Mouse (Mus musculus): ENCODE results near the gene Ncapg2. TPM values are rescaled to one million over a fixed set of nuclear protein-coding genes. Genes with fewer than 3 reads are reported as not detected.

Ncapg2 gene
- total and polyA plus RNA-seq, 3 experiments = 89.3 to 102 (median 95.2) TPM

- peak; percentile 86 for DNase-seq (ENCODE audit: low read depth, low spot score)
- TF ChIP-seq ZMIZ1 (IDR thresholded peaks at IDR 0.05; ENCODE audit: low read depth, low read length) (no peak), POLR2AphosphoS5 (IDR thresholded peaks at IDR 0.05; ENCODE audit: borderline replicate concordance, low read depth, low read length) (no peak), MYC (IDR thresholded peaks at IDR 0.05; ENCODE audit: low read depth, low read length) (peak; percentile 74; the same call in 1 of the 2 replicates), SIN3A (IDR thresholded peaks at IDR 0.05; ENCODE audit: low read length) (peak; percentile 74), EP300 (IDR thresholded peaks at IDR 0.05; ENCODE audit: low read depth in 1 of 2, low read length in 2 of 2) (peak; percentile 92 to 96), E2F4 (IDR thresholded peaks at IDR 0.05; ENCODE audit: borderline replicate concordance, low read depth, low read length) (no peak), CHD2 (IDR thresholded peaks at IDR 0.05; ENCODE audit: low read length) (no peak), TCF12 (IDR thresholded peaks at IDR 0.05; ENCODE audit: low read depth, low read length) (peak; percentile 89), NELFE (IDR thresholded peaks at IDR 0.05; ENCODE audit: low read depth, low read length) (no peak), MAFK (IDR thresholded peaks at IDR 0.05; ENCODE audit: borderline replicate concordance, low read depth, low read length) (no peak; the same call in 1 of the 2 replicates), MXI1 (IDR thresholded peaks at IDR 0.05; ENCODE audit: low read depth, low read length) (0 out of 2 replicates have a peak, but pooled peaks have one; percentile 38), ETS1 (IDR thresholded peaks at IDR 0.05; ENCODE audit: low read depth, low read length) (peak; percentile 84), RAD21 (IDR thresholded peaks at IDR 0.05; ENCODE audit: low read depth, low read length) (no peak), NRF1 (IDR thresholded peaks at IDR 0.05; ENCODE audit: insufficient read depth, low read depth, low read length, poor library complexity, severe bottlenecking) (no peak), BHLHE40 (IDR thresholded peaks at IDR 0.05; ENCODE audit: borderline replicate concordance, low read depth, low read length) (no peak), TAL1 (IDR thresholded peaks at IDR 0.05; ENCODE audit: low read length) (no peak), JUND (IDR thresholded peaks at IDR 0.05; ENCODE audit: low read depth, low read length) (no peak), RCOR1 (IDR thresholded peaks at IDR 0.05; ENCODE audit: low read depth, low read length) (peak; percentile 78; the same call in 1 of the 2 replicates), TBP (IDR thresholded peaks at IDR 0.05; ENCODE audit: low read depth, low read length) (peak; percentile 62; the same call in 1 of the 2 replicates), CHD1 (IDR thresholded peaks at IDR 0.05; ENCODE audit: low read depth, low read length) (no peak), GATA1 (IDR thresholded peaks at IDR 0.05; ENCODE audit: low read depth, low read length) (peak; percentile 95)
- Histone ChIP-seq H3K79me2 (ENCODE audit: control insufficient read depth, insufficient read depth, low read length, poor library complexity) (no peaks in the 10 kb centered on the region), H3K4me1 (ENCODE audit: control insufficient read depth in 1 of 2, insufficient read depth in 2 of 2, low read length in 2 of 2) (peaks cover 34 to 35% of the 10 kb centered on the region in 2 experiments), H3K27me3 (ENCODE audit: control insufficient read depth in 1 of 2, insufficient read depth in 2 of 2, low read length in 2 of 2) (no peaks in the 10 kb centered on the region), H3K9ac (ENCODE audit: control insufficient read depth, low read depth, low read length, poor library complexity, severe bottlenecking) (peak overlapping the region; percentile 28), H3K9me3 (replicated peaks; ENCODE audit: insufficient read depth, low read length) (no peaks in the 10 kb centered on the region), H3K36me3 (ENCODE audit: control insufficient read depth in 1 of 2, insufficient read depth in 2 of 2, low read length in 2 of 2) (peaks cover 39 to 40% of the 10 kb centered on the region in 2 experiments), H3K27ac (ENCODE audit: control insufficient read depth, low read depth, low read length) (peak overlapping the region; percentile 73), H3K4me3 (ENCODE audit: control insufficient read depth in 1 of 2, insufficient read depth in 1 of 2, low read depth in 2 of 2, low read length in 2 of 2) (no peak overlapping the region)
Observed at GRCm38 (mm10) chr12:116367346-116367745, 37.9 kb upstream of the Ncapg2 start.

DNA sequence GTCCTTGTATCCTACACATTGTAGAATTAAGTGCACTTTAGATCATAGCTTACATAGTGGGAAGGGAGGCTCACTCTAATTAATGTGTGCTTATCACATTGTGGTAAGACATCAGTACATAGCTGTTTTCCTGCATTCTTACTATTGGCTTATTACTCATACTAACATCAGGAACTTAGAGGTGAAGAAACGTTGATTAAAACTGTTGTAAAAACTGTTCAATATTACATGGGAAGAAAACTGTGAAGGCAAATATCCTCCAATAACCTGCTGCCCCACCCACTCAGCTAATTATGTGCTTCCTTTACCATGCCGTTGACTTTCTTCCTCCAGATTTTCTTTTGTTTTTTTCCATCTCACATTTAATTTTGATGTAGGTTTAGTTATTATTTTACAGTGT is 36.3 kb upstream of the Ncapg2 start:
- Histone ChIP-seq H3K79me2 (ENCODE audit: control insufficient read depth, insufficient read depth, low read length, poor library complexity) (no peaks in the 10 kb centered on the region), H3K9ac (ENCODE audit: control insufficient read depth, low read depth, low read length, poor library complexity, severe bottlenecking) (no peak overlapping the region; the same call in 1 of the 2 replicates), H3K36me3 (ENCODE audit: control insufficient read depth in 1 of 2, insufficient read depth in 2 of 2, low read length in 2 of 2) (peaks cover 32 to 33% of the 10 kb centered on the region in 2 experiments), H3K27ac (ENCODE audit: control insufficient read depth, low read depth, low read length) (peak overlapping the region; percentile 74), H3K9me3 (replicated peaks; ENCODE audit: insufficient read depth, low read length) (no peaks in the 10 kb centered on the region), H3K4me3 (ENCODE audit: control insufficient read depth in 1 of 2, insufficient read depth in 1 of 2, low read depth in 2 of 2, low read length in 2 of 2) (no peak overlapping the region), H3K4me1 (ENCODE audit: control insufficient read depth in 1 of 2, insufficient read depth in 2 of 2, low read length in 2 of 2) (peaks cover 29% of the 10 kb centered on the region in 2 experiments), H3K27me3 (ENCODE audit: control insufficient read depth in 1 of 2, insufficient read depth in 2 of 2, low read length in 2 of 2) (no peaks in the 10 kb centered on the region)
- DNase-seq (ENCODE audit: low read depth, low spot score) = peak; percentile 64
- TF ChIP-seq MAX (IDR thresholded peaks at IDR 0.05; ENCODE audit: low read length) = no peak
- no peak for TF ChIP-seq ZMIZ1 (IDR thresholded peaks at IDR 0.05; ENCODE audit: low read depth, low read length)
- no peak for TF ChIP-seq CHD2 (IDR thresholded peaks at IDR 0.05; ENCODE audit: low read length)
- peak; percentile 64; the same call in 1 of the 2 replicates for TF ChIP-seq MYB (IDR thresholded peaks at IDR 0.05; ENCODE audit: low read depth, low read length)
- no peak for TF ChIP-seq ZNF384 (IDR thresholded peaks at IDR 0.05; ENCODE audit: low read depth, low read length)
- no peak for TF ChIP-seq E2F4 (IDR thresholded peaks at IDR 0.05; ENCODE audit: borderline replicate concordance, low read depth, low read length)
- TF ChIP-seq MXI1 (IDR thresholded peaks at IDR 0.05; ENCODE audit: low read depth, low read length) = no peak; the same call in 1 of the 2 replicates
- TF ChIP-seq HCFC1 (IDR thresholded peaks at IDR 0.05; ENCODE audit: low read depth, low read length) = no peak
- TF ChIP-seq POLR2A (IDR thresholded peaks at IDR 0.05; ENCODE audit: control insufficient read depth in 1 of 2, insufficient read depth in 1 of 2, low read depth in 1 of 2, low read length in 2 of 2, poor library complexity in 1 of 2) = no peak
- TF ChIP-seq USF2 (IDR thresholded peaks at IDR 0.05; ENCODE audit: borderline replicate concordance in 1 of 2, insufficient read depth in 1 of 2, low read depth in 1 of 2, low read length in 2 of 2) = no peak
- TF ChIP-seq CTCF (IDR thresholded peaks at IDR 0.05 in 2 of 3, conservative IDR thresholded peaks at IDR 0.05 in 1 of 3; ENCODE audit: control insufficient read depth in 1 of 3, insufficient read depth in 1 of 3, low read depth in 2 of 3, low read length in 3 of 3, poor library complexity in 1 of 3, severe bottlenecking in 1 of 3) = no peak
- TF ChIP-seq ELF1 (IDR thresholded peaks at IDR 0.05; ENCODE audit: low read depth, low read length) = no peak
- TF ChIP-seq MYC (IDR thresholded peaks at IDR 0.05; ENCODE audit: low read depth, low read length) = no peak
- no peak for TF ChIP-seq ZKSCAN1 (IDR thresholded peaks at IDR 0.05; ENCODE audit: low read depth, low read length)
- TF ChIP-seq UBTF (IDR thresholded peaks at IDR 0.05; ENCODE audit: borderline replicate concordance, insufficient read depth, low read depth, low read length) = no peak
- no peak for TF ChIP-seq POLR2AphosphoS2 (IDR thresholded peaks at IDR 0.05; ENCODE audit: low read length)

Measured in MEL (cell line).